Mouse (Mus musculus): ENCODE measurements around the gene Asphd1.
"Not testable (repeated sequence)": the region's sequence is repeated elsewhere in the genome, so short reads cannot be mapped to it uniquely, and the experiment has no call there.

Gene Asphd1

GRCm38 (mm10) chr7:126950647-126951615 is 1.5 kb upstream of the Asphd1 start:
- no peak for DNase-seq (ENCODE audit: low read depth, low spot score)

- DNase-seq (ENCODE audit: low read depth, low spot score): peak; percentile 83
These were observed 638 bp upstream of the Asphd1 start, which contains the start of gene Sez6l2 for GRCm38 (mm10) chr7:126949793-126950646. Sez6l2 (plus strand) TSS chr7:126950563.

GRCm38 (mm10) chr7:126948626-126949025 is 756 bp downstream of the Asphd1 start:
- DNase-seq (ENCODE audit: low read depth, low spot score): no peak

GRCm38 (mm10) chr7:126946530-126946929 is 2.9 kb downstream of the Asphd1 start:
- no peak for DNase-seq (ENCODE audit: low read depth, low spot score)

- DNase-seq (ENCODE audit: low read depth, low spot score): no peak
These were observed 7.6 kb downstream of the Asphd1 start for GRCm38 (mm10) chr7:126941801-126942200.

GRCm38 (mm10) chr7:126941171-126941570 is 8.2 kb downstream of the Asphd1 start:
- no peak for DNase-seq (ENCODE audit: low read depth, low spot score)

- DNase-seq (ENCODE audit: low read depth, low spot score): no peak
These were observed 16.7 kb downstream of the Asphd1 start for GRCm38 (mm10) chr7:126932652-126933051.

- no peak for DNase-seq (ENCODE audit: low read depth, low spot score)
These were observed 20.3 kb downstream of the Asphd1 start for GRCm38 (mm10) chr7:126929046-126929445.

- peak; percentile 69 for DNase-seq (ENCODE audit: low read depth, low spot score)
These were observed 20.9 kb downstream of the Asphd1 start, which contains the start of gene Kctd13 for GRCm38 (mm10) chr7:126928384-126929037. Kctd13 (plus strand) TSS chr7:126928879.

GRCm38 (mm10) chr7:126926299-126926698 is 23.1 kb downstream of the Asphd1 start:
- DNase-seq (ENCODE audit: low read depth, low spot score): no peak

- no peak for DNase-seq (ENCODE audit: low read depth, low spot score)
These were observed 25.4 kb downstream of the Asphd1 start for GRCm38 (mm10) chr7:126923999-126924398.

GRCm38 (mm10) chr7:126922624-126923060 is 26.7 kb downstream of the Asphd1 start, which contains the start of gene Tmem219:
Tmem219 (minus strand) TSS chr7:126922917.
- DNase-seq (ENCODE audit: low read depth, low spot score): peak; percentile 14

- no peak for DNase-seq (ENCODE audit: low read depth, low spot score)
These were observed 27.8 kb downstream of the Asphd1 start for GRCm38 (mm10) chr7:126921563-126921962.

GRCm38 (mm10) chr7:126919973-126920372 is 29.4 kb downstream of the Asphd1 start:
- no peak for DNase-seq (ENCODE audit: low read depth, low spot score)

GRCm38 (mm10) chr7:126918356-126918755 is 31.0 kb downstream of the Asphd1 start:
- not testable (repeated sequence) for DNase-seq (ENCODE audit: low read depth, low spot score)

GRCm38 (mm10) chr7:126914844-126915243 is 34.5 kb downstream of the Asphd1 start:
- no peak for DNase-seq (ENCODE audit: low read depth, low spot score)

GRCm38 (mm10) chr7:126905590-126905989 is 43.8 kb downstream of the Asphd1 start:
- no peak for DNase-seq (ENCODE audit: low read depth, low spot score)

GRCm38 (mm10) chr7:126899781-126900180 is 49.6 kb downstream of the Asphd1 start:
- DNase-seq (ENCODE audit: low read depth, low spot score): not testable (repeated sequence)

GRCm38 (mm10) chr7:126898102-126898990 is 51.0 kb downstream of the Asphd1 start:
- DNase-seq (ENCODE audit: low read depth, low spot score): peak; percentile 78

GRCm38 (mm10) chr7:126897390-126898101 is 51.8 kb downstream of the Asphd1 start:
- DNase-seq (ENCODE audit: low read depth, low spot score): no peak
